Mouse (Mus musculus) embryonic facial prominence, embryonic 12.5 days (tissue): ENCODE data around the gene Marcksl1. TPM values are rescaled to one million over a fixed set of nuclear protein-coding genes. Genes with fewer than 3 reads are reported as not detected.

Experiments
- ATAC-seq: fragments of 200-750 bp; cut with Nextera tagmentation; 2 replicates; pipeline ENCODE4 v1.8.0; 2017; ENCODE audit not compliant: insufficient number of reproducible peaks, insufficient read depth, low FRiP score, low TSS enrichment
- H3K27ac ChIP-seq: fragments of 300-500 bp; sonication (generic); 2 replicates; pipeline ENCODE4 v1.5.1; 2016; ENCODE audit warnings: mild to moderate bottlenecking
- H3K27me3 ChIP-seq: fragments of 300-500 bp; sonication (generic); 2 replicates; pipeline ENCODE4 v1.6.1; 2016; ENCODE audit warnings: mild to moderate bottlenecking, moderate library complexity
- H3K36me3 ChIP-seq: fragments of 300-500 bp; sonication (generic); 2 replicates; pipeline ENCODE4 v1.6.1; 2016; ENCODE audit warnings: mild to moderate bottlenecking
- H3K4me1 ChIP-seq: fragments of 300-500 bp; sonication (generic); 2 replicates; pipeline ENCODE4 v1.6.1; 2016
- H3K4me2 ChIP-seq: fragments of 300-500 bp; sonication (generic); replicated peaks from 2 replicates; pipeline ENCODE4 v1.6.1; 2016; ENCODE audit warnings: mild to moderate bottlenecking, moderate library complexity
- H3K4me3 ChIP-seq: fragments of 300-500 bp; sonication (generic); 2 replicates; pipeline ENCODE4 v1.5.1; 2016; ENCODE audit warnings: mild to moderate bottlenecking
- H3K9ac ChIP-seq: fragments of 300-500 bp; sonication (generic); 2 replicates; pipeline ENCODE4 v1.6.1; 2016; ENCODE audit warnings: mild to moderate bottlenecking, moderate library complexity
- H3K9me3 ChIP-seq: fragments of 300-500 bp; sonication (generic); 2 replicates; pipeline ENCODE4 v1.6.1; 2016; ENCODE audit warnings: mild to moderate bottlenecking, moderate library complexity
- WGBS: fragments of 180-500 bp; shearing (Covaris S2); methylation state at CpG from one replicate; pipeline ENCODE4 v1.1.7; 2016; 5-methylcytosine and 5-hydroxymethylcytosine counted together
- polyA plus RNA-seq: library from polyadenylated mRNA; unstranded; fragments of >200 nt; fragmentation: Nextera tagmentation; extraction: Ambion mirVana; gene quantifications from 2 replicates; pipeline ENCODE4 v1.2.1, GENCODE M21; 2016

Marcksl1 gene
- 1,543 and 1,552 TPM in 2 replicates for polyA plus RNA-seq

DNA sequence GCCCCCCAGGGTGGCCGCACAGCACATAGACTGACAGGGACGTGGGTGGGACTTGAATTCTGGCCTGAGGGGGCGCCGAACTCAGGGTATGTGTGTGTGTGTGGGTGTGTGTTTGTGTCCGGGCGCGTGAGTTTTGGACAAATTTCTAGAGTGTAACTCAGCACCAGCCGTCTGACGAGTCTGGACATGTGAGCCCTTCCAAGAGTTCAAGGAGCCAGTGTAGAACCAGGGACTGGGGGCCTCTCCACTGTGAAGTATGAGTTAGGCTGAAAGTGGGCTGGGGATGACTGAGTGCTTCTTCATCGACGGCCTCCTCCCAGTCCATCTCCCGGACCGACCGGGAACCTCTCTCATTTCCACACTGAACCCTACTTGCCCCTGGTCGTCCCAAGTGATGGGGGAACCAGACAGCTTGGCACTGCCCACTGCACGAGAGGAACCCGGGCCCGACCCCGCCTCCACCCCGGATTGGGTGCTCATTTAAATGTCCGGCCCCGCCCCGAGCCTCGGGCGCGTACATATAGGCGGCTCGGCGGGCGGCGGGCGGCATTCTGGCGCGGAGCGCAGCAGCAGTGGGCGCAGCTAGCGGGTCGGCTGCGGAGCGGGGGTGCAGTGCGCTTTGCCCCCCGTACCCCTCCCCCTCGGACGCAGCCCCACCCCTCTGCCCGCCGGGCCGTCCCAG, at the start of gene Marcksl1:
TSS of gene Marcksl1 (plus strand) at position 496 of the 682 bp plus-strand sequence.
- H3K4me2 ChIP-seq = peak within 1 kb of the TSS; percentile 92
- peak within 1 kb of the TSS; percentile 100 for H3K9ac ChIP-seq
- no peaks in the 10 kb centered on the region for H3K27me3 ChIP-seq
- H3K4me3 ChIP-seq = peak within 1 kb of the TSS; percentile 99
- peaks cover 47% of the 10 kb centered on the region for H3K4me1 ChIP-seq
- 4% methylated on average over 45 of the region's 47 CpGs for WGBS
- no peaks in the 10 kb centered on the region for H3K9me3 ChIP-seq
- H3K27ac ChIP-seq = peak within 1 kb of the TSS; percentile 98
- peaks cover 29% of the 10 kb centered on the region for H3K36me3 ChIP-seq
- peak; percentile 81 for ATAC-seq

DNA sequence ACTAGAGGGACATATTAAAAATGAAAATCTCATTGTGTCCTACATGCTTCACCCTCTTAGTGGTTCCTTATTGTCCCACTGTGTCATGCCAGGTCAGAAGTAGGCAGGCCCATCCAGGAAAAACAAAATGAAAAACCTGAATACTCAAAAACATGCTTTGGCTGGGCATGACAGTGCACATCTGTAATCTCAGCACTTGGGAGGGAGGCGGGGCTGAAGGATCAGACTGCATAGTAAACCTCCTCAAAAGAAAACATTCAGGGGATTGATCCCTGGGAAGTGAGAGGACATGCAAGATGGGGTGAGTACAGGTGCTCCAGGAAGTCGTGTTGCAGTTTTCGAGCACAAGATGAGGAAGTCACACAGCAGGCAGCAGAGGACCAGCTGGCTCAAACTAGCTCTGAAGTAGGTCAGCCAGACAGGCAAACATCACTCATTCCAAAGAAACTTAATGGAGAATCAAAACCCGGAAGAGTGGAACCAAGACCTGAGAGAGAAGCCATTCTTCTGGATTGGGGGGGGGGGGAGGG, 49.0 kb upstream of the Marcksl1 start:
- no peaks in the 10 kb centered on the region for H3K9me3 ChIP-seq
- H3K27me3 ChIP-seq = no peaks in the 10 kb centered on the region
- 85% methylated on average over 4 of the region's 4 CpGs for WGBS
- H3K27ac ChIP-seq = no peak overlapping the region
- peaks cover 51% of the 10 kb centered on the region for H3K36me3 ChIP-seq
- no peak for ATAC-seq
- H3K4me3 ChIP-seq = no peak overlapping the region
- H3K9ac ChIP-seq = no peak overlapping the region
- H3K4me2 ChIP-seq = no peak overlapping the region
- peaks cover 10% of the 10 kb centered on the region for H3K4me1 ChIP-seq

GRCm38 (mm10) chr4:129476047-129476446, 37.3 kb upstream of the Marcksl1 start:
- Histone ChIP-seq H3K9ac (no peak overlapping the region), H3K4me2 (no peak overlapping the region), H3K27ac (no peak overlapping the region), H3K4me3 (no peak overlapping the region), H3K4me1 (no peaks in the 10 kb centered on the region), H3K27me3 (no peaks in the 10 kb centered on the region), H3K36me3 (peaks cover 82% of the 10 kb centered on the region), H3K9me3 (no peaks in the 10 kb centered on the region)
- 87% methylated on average over 11 of the region's 11 CpGs for WGBS
- no peak for ATAC-seq

GRCm38 (mm10) chr4:129479863-129480262, 33.5 kb upstream of the Marcksl1 start:
- WGBS = 92% methylated on average over 3 of the region's 3 CpGs
- H3K36me3 ChIP-seq = peaks cover 76% of the 10 kb centered on the region
- no peak overlapping the region for H3K9ac ChIP-seq
- H3K27me3 ChIP-seq = no peaks in the 10 kb centered on the region
- H3K4me2 ChIP-seq = no peak overlapping the region
- no peak overlapping the region for H3K4me3 ChIP-seq
- no peaks in the 10 kb centered on the region for H3K4me1 ChIP-seq
- ATAC-seq = no peak
- H3K27ac ChIP-seq = no peak overlapping the region
- no peaks in the 10 kb centered on the region for H3K9me3 ChIP-seq

GRCm38 (mm10) chr4:129481090-129481489, 32.3 kb upstream of the Marcksl1 start:
- Histone ChIP-seq H3K27ac (no peak overlapping the region), H3K4me3 (no peak overlapping the region), H3K9ac (no peak overlapping the region), H3K4me1 (no peaks in the 10 kb centered on the region), H3K27me3 (no peaks in the 10 kb centered on the region), H3K36me3 (peaks cover 79% of the 10 kb centered on the region), H3K4me2 (no peak overlapping the region), H3K9me3 (no peaks in the 10 kb centered on the region)
- no peak for ATAC-seq
- 79% methylated on average over 1 of the region's 1 CpGs for WGBS

GRCm38 (mm10) chr4:129490972-129491880, 22.2 kb upstream of the Marcksl1 start, which contains the start of the genes Tssk3 and Fam229a:
Gene Tssk3 (minus strand): TSS chr4:129491022.
Gene Fam229a (plus strand): TSS chr4:129491190.
- no peak; the same call in 1 of the 2 replicates for ATAC-seq
- H3K4me3 ChIP-seq = peak within 1 kb of the TSS; percentile 30
- H3K36me3 ChIP-seq = peaks cover 29% of the 10 kb centered on the region
- H3K4me2 ChIP-seq = peak within 1 kb of the TSS; percentile 62
- H3K9ac ChIP-seq = peak within 1 kb of the TSS; percentile 31; the same call in 1 of the 2 replicates
- no peaks in the 10 kb centered on the region for H3K9me3 ChIP-seq
- peaks cover 30% of the 10 kb centered on the region for H3K27me3 ChIP-seq
- no peak within 1 kb of the TSS for H3K27ac ChIP-seq
- 3% methylated on average over 69 of the region's 70 CpGs for WGBS
- H3K4me1 ChIP-seq = peaks cover 17% of the 10 kb centered on the region

DNA sequence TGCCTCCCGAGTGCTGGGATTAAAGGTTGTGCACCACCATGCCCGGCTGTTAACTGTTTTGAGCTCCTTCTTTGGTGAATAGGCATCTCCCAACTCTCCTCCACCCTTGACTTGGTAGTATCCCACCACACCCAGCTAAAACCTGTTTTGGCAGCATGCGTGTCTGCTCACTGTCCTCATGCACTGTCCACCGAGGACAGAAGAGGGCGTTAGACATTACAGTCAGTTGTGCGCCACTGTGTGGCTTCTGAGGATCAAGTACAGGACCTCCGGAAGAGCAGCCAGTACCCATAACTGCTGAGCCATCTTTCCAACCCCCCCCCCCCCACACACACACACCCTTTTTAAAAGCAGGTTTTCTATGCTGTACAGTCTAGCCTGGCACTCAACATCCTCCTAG, 18.7 kb upstream of the Marcksl1 start:
- Histone ChIP-seq H3K36me3 (no peaks in the 10 kb centered on the region), H3K9me3 (no peaks in the 10 kb centered on the region), H3K9ac (no peak overlapping the region), H3K4me1 (peaks cover 26% of the 10 kb centered on the region), H3K4me2 (no peak overlapping the region), H3K4me3 (no peak overlapping the region), H3K27ac (no peak overlapping the region), H3K27me3 (peaks cover 30% of the 10 kb centered on the region)
- no peak for ATAC-seq
- 66% methylated on average over 7 of the region's 7 CpGs for WGBS

DNA sequence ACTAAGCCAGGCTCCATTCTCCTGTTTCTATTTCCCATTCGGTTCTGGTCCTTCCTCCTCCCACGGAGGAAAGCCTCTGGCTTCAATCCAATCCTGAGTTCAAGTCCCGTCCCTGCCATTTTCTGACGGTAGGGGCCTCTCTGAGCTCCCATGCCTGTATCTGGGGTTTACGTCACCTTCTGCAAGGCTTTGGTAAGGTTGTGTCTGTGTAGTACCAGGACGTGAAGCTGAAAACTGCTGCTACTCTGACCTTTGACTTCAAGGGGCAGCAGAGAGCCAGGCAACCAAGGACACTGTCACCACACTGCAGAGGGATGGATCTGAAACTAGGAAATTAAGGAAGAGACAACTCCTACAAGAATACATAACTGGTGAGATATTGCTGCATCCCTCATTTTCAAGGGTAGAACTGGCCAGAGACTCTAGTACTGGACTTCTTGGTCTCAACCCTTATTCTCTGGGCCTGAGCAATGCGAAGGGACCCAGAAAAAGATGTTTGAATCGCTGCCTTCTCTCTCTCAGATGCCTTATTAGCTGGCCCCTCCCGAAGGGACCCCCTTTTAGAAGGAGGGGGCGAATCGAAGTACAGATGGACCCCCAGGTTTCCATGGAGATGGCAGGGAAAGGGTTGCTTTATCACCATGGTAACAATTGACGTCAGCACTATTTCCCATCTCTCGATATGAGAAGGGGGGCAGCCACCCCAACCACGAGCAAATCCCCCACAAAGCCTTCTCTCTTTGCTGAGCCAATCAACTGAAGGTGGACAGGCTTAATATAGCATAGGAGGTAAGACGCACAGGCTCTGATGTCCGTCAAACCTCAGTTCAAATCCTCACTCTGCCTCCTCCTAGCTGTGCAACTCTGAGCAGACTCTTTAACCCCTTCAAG, 17.5 kb upstream of the Marcksl1 start:
- Histone ChIP-seq H3K4me2 (peak overlapping the region; percentile 2; the same call in 1 of the 2 replicates), H3K4me1 (peaks cover 23% of the 10 kb centered on the region), H3K27me3 (peaks cover 18% of the 10 kb centered on the region), H3K9ac (no peak overlapping the region), H3K27ac (no peak overlapping the region), H3K36me3 (no peaks in the 10 kb centered on the region), H3K9me3 (no peaks in the 10 kb centered on the region), H3K4me3 (no peak overlapping the region)
- 35% methylated on average over 16 of the region's 16 CpGs for WGBS
- ATAC-seq = no peak

- Histone ChIP-seq H3K4me3 (no peak overlapping the region), H3K4me1 (peaks cover 19% of the 10 kb centered on the region), H3K4me2 (peak overlapping the region; percentile 2; the same call in 1 of the 2 replicates), H3K27ac (no peak overlapping the region), H3K27me3 (peaks cover 11% of the 10 kb centered on the region), H3K36me3 (no peaks in the 10 kb centered on the region), H3K9ac (no peak overlapping the region), H3K9me3 (no peaks in the 10 kb centered on the region)
- 27% methylated on average over 6 of the region's 6 CpGs for WGBS
- ATAC-seq = no peak
Measured at GRCm38 (mm10) chr4:129496631-129497030, 16.8 kb upstream of the Marcksl1 start.

DNA sequence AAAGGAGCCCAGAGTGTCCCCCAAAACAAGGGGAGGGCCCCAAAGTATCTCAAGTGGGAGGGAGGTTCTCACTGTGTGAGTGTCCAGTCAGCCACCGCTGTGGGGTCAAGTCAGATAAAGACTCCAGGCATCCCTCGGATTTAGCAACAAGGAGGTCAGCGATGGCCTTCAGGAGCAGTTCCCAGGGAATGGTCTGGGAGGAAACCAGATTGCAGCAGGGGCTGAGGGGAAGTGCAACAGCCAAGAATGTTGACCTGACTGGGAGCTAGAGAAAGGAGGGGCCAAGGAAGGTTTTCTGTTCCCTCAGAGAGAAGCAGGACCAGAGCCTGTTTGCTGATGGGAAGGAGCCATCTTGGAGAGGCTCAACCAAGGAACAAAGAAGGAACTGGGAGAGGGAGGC, 14.4 kb upstream of the Marcksl1 start:
- Histone ChIP-seq H3K27ac (no peak overlapping the region), H3K27me3 (no peaks in the 10 kb centered on the region), H3K4me2 (no peak overlapping the region), H3K9ac (no peak overlapping the region), H3K9me3 (no peaks in the 10 kb centered on the region), H3K4me3 (no peak overlapping the region), H3K36me3 (no peaks in the 10 kb centered on the region), H3K4me1 (peaks cover 24% of the 10 kb centered on the region)
- no peak for ATAC-seq
- WGBS = 67% methylated on average over 3 of the region's 3 CpGs

DNA sequence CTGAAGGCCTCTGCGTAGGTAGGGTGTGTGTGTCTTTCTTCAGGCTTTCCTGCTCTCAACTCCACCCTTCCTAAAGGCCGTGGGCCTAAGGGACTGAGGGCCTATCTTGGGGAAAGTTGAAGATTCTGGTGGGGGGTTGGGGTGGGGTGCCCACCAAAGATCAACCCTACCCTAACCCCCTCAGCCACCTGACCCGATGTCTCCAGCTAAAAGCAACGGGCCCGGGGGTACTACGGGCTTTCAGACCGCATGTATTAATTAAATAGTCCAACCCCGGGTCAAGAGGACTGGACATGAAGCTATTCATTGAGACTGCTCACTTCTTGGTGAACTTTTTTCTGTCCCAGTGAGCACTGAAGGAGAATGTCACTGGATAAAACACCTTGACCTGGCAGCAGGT, 13.4 kb upstream of the Marcksl1 start:
- no peak overlapping the region; the same call in 1 of the 2 replicates for H3K9ac ChIP-seq
- H3K4me2 ChIP-seq = peak overlapping the region; percentile 63
- no peak for ATAC-seq
- H3K27me3 ChIP-seq = no peaks in the 10 kb centered on the region
- peak overlapping the region; percentile 50 for H3K4me3 ChIP-seq
- H3K27ac ChIP-seq = peak overlapping the region; percentile 87
- no peaks in the 10 kb centered on the region for H3K36me3 ChIP-seq
- WGBS = 79% methylated on average over 8 of the region's 8 CpGs
- peaks cover 24% of the 10 kb centered on the region for H3K4me1 ChIP-seq
- no peaks in the 10 kb centered on the region for H3K9me3 ChIP-seq
